Mouse (Mus musculus) megakaryocyte, embryonic 14.5 days (primary cell): Measurements from ENCODE around the gene Braf.

Experiments
- FLI1 ChIP-seq: IDR thresholded peaks from 2 replicates; pipeline ENCODE4 v1.6.1; 2012; ENCODE audit warnings: low read length, inconsistent platforms, mixed read lengths
- GATA1 ChIP-seq: IDR thresholded peaks from 3 replicates; pipeline ENCODE4 v1.6.1; 2012; ENCODE audit warnings: mixed read lengths, low read length, inconsistent platforms, borderline replicate concordance

GRCm38 (mm10) chr6:39757229-39757628 is 32.0 kb upstream of the Braf start:
- TF ChIP-seq GATA1 (no peak), FLI1 (no peak)
